Mouse (Mus musculus): Measurements from ENCODE around the gene Gstm7. TPM values are rescaled to one million over a fixed set of nuclear protein-coding genes. Genes with fewer than 3 reads are reported as not detected.
A peak's percentile ranks its signal among the peaks of the same experiment; 100 is the strongest.
"Not testable (repeated sequence)": the region's sequence is repeated elsewhere in the genome, so short reads cannot be mapped to it uniquely, and the experiment has no call there.

The Gstm7 gene
- polyA plus RNA-seq, 1 experiment, result not detected

DNA sequence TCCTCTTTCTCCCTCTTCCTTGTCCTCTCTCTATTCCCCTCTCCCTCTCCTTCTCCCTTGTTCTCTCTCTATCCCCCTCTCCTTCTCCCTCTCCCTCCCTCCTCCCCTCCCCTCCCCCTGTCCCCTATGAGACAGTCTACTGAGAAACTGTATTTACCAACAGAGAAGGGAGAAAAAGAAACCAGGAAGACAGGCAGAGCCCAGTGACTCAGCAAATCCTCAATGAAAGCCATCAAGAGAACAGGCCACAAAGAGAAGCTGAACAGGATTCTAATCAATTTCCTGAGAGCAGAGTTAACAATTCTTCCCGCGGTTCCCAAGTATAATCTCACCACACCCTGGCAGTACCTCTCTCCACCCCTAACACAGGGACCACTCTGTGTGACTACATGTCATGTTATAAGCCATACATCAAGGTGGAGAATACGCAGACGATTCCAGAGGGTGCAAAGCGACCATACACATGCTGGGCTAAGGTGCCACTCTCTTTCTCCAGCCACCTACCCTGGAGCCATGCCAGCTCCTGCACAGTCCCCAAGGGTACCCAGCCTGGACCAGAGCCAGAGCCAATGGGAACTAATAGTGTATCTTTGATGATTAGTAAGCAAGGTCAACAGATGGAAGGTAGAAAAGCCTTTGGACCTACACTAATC, 33.2 kb upstream of the Gstm7 start:
- TF ChIP-seq POLR2A (IDR thresholded peaks at IDR 0.05; ENCODE audit: insufficient read depth, low read depth, low read length), result no peak
- no peak for TF ChIP-seq CTCF (IDR thresholded peaks at IDR 0.05; ENCODE audit: insufficient read depth, low read depth, low read length)
- 59% methylated on average over 5 of the region's 5 CpGs for WGBS
- H3K27ac ChIP-seq (ENCODE audit: insufficient read depth, low read depth, low read length), result no peak overlapping the region

DNA sequence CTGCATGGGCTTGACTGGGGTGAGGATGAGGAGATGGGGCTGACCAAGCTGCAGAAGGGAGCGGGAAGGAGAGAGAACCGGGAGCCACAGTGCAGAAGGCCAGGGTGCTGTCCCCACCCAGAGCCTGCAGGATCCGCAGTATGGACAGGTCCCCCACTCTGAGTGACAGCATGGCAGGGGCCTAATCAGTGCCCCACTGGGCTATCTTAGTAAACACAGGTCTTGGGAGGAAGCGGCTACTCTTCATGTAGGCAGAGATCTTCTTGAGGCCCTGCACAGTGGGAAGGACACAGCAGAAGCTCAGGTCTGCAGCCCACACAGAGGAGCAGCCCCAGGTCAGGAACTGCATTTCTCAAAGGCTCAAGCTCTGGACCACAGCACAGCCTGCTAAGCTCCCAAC, 32.4 kb upstream of the Gstm7 start:
- Histone ChIP-seq H3K4me1 (ENCODE audit: control insufficient read depth, insufficient read depth, low read length) (peaks cover 7% of the 10 kb centered on the region), H3K4me3 (ENCODE audit: insufficient read depth, low read depth, low read length) (no peak overlapping the region), H3K27ac (ENCODE audit: insufficient read depth, low read depth, low read length) (no peak overlapping the region)
- TF ChIP-seq CTCF (IDR thresholded peaks at IDR 0.05; ENCODE audit: insufficient read depth, low read depth, low read length), result no peak
- no peak for TF ChIP-seq POLR2A (IDR thresholded peaks at IDR 0.05; ENCODE audit: insufficient read depth, low read depth, low read length)
- WGBS, result 95% methylated on average over 4 of the region's 4 CpGs

More for the DNA sequence above, 33.2 kb upstream of the Gstm7 start:
- Histone ChIP-seq H3K4me3 (ENCODE audit: insufficient read depth, low read depth, low read length) (no peak overlapping the region), H3K4me1 (ENCODE audit: control insufficient read depth, insufficient read depth, low read length) (peaks cover 7% of the 10 kb centered on the region)

DNA sequence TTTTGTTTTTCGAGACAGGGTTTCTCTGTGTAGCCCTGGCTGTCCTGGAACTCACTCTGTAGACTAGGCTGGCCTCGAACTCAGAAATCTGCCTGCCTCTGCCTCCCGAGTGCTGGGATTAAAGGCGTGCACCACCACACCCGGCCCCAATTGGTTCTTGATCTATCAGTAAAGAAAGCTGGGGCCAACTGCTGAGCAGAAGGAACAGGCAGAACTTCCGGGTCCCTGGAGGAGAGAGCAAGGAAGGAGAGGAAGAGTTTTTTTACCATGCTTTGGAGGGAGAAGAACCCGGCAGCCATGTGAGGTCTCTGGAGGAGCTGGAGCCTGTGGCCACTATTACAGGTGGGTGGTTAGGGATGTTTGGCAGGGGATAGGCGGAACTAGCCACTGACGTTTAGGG, 23.6 kb upstream of the Gstm7 start:
- not testable (repeated sequence) for H3K4me1 ChIP-seq (ENCODE audit: control insufficient read depth, insufficient read depth, low read length); H3K4me3 ChIP-seq (ENCODE audit: insufficient read depth, low read depth, low read length); H3K27ac ChIP-seq (ENCODE audit: insufficient read depth, low read depth, low read length)
- WGBS, result 88% methylated on average over 9 of the region's 9 CpGs

DNA sequence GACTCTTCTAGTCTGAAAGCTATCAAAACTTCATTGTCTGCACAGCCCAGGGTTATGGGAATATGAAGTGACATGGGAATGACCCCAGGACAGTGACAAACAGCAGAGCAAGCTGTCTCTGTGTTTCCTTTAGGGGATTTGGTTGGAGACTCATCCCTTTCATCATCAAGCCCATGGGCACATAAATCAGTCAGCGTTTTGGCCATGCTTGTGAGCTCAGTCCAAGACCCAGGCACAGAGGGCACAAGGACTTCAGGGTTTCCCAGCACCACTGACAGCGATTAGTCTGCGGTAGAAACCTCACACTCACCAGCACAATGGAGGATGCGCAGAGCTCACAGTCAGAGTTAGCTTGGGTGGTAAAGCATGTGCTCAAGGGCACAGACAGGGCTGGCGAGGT, 22.3 kb upstream of the Gstm7 start:
- no peak overlapping the region for H3K4me3 ChIP-seq (ENCODE audit: insufficient read depth, low read depth, low read length)

DNA sequence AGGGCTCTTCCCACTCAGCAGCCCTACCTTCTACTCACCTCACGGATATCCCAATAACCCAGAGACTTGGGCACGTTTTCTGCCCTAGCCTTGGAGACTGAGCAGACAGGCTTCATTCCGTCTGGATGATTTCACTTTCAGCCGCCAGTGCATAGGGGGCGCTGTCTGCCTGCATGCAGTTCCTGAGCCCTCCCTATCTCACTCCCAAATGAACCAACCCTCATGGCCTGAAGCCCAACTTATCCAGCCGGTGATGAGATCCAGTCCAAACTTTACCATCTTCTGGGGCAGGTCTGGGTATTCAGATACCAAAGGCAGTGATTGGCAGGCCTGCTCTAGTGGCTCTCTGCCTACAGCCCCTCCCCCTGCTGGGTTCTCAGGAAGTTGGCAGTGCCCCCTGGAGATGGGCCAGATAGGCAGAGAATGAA, 21.7 kb upstream of the Gstm7 start:
- no peaks in the 10 kb centered on the region for H3K4me1 ChIP-seq (ENCODE audit: control insufficient read depth, insufficient read depth, low read length)
- TF ChIP-seq POLR2A (IDR thresholded peaks at IDR 0.05; ENCODE audit: insufficient read depth, low read depth, low read length) (no peak), CTCF (IDR thresholded peaks at IDR 0.05; ENCODE audit: insufficient read depth, low read depth, low read length) (0 out of 2 replicates have a peak, but pooled peaks have one; percentile 24)
- H3K27ac ChIP-seq (ENCODE audit: insufficient read depth, low read depth, low read length), result no peak overlapping the region
- H3K4me3 ChIP-seq (ENCODE audit: insufficient read depth, low read depth, low read length), result no peak overlapping the region
- WGBS, result 35% methylated on average over 6 of the region's 6 CpGs

More for the DNA sequence above, 22.3 kb upstream of the Gstm7 start:
- WGBS, result 86% methylated on average over 5 of the region's 5 CpGs
- Histone ChIP-seq H3K27ac (ENCODE audit: insufficient read depth, low read depth, low read length) (no peak overlapping the region), H3K4me1 (ENCODE audit: control insufficient read depth, insufficient read depth, low read length) (no peaks in the 10 kb centered on the region)
- TF ChIP-seq POLR2A (IDR thresholded peaks at IDR 0.05; ENCODE audit: insufficient read depth, low read depth, low read length) (no peak), CTCF (IDR thresholded peaks at IDR 0.05; ENCODE audit: insufficient read depth, low read depth, low read length) (no peak)

DNA sequence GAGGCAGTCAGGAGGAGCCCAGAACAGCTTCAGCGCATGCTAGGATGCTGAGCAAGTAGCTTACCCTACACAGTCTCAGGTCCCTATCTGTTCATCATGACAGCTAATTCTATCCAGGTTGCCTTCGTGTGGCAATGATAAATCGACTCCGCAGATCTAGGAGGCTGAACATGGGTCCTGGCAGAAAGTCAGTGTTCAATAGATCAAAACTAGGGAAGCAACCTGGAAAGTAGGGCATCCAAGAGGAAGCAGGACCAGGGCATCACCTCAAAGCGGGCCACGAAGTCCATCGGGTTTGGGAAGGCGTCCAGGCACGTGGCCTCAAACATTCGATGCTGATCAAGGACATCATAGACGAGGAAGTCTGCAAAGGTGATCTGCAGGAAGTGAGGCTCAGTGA, 18.9 kb upstream of the Gstm7 start:
- WGBS, result 93% methylated on average over 11 of the region's 11 CpGs
- no peaks in the 10 kb centered on the region for H3K4me1 ChIP-seq (ENCODE audit: control insufficient read depth, insufficient read depth, low read length)
- no peak overlapping the region for H3K27ac ChIP-seq (ENCODE audit: insufficient read depth, low read depth, low read length)
- H3K4me3 ChIP-seq (ENCODE audit: insufficient read depth, low read depth, low read length), result no peak overlapping the region
- no peak for TF ChIP-seq CTCF (IDR thresholded peaks at IDR 0.05; ENCODE audit: insufficient read depth, low read depth, low read length)
- no peak for TF ChIP-seq POLR2A (IDR thresholded peaks at IDR 0.05; ENCODE audit: insufficient read depth, low read depth, low read length)

DNA sequence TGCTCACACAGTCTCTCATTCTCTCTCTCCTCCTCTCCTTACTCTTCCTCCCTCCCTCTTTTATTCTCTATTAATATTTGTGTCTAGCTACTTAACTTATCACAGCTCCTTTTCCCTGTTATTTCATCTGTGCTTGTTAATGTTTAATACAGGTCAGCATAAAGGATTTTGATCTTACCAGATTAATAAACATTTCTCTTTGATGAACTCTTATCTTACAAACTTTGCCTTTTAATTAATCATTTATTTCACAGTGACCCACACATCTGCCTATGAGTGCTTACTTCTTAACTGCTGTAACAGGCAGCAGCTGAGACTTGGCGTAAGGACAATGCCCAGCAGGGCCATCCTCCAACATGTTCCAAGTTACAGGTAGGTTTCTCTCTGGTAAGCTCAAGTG, 17.8 kb upstream of the Gstm7 start:
- not testable (repeated sequence) for H3K4me3 ChIP-seq (ENCODE audit: insufficient read depth, low read depth, low read length); H3K4me1 ChIP-seq (ENCODE audit: control insufficient read depth, insufficient read depth, low read length); H3K27ac ChIP-seq (ENCODE audit: insufficient read depth, low read depth, low read length)
- WGBS, result 100% methylated on average over 1 of the region's 1 CpGs

DNA sequence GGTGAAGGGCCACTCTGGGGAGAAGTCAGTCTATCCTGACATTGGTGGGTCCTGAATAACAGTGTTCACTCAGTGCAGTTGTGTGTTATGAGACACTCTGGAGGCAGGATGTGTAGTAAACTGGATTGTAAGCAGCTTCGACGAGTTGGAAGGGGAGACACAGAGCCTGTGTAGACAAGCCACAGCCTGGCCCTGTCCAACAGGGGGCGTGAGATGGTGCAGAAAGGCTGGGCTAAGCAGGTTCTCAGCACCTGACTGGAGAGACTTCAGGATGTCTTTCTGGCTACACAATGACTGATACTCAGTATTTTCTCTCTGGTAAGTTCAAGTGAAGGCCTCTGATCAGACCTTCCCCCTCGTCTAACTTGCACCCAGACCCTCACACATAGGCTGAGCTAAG, 14.1 kb upstream of the Gstm7 start:
- Histone ChIP-seq H3K27ac (ENCODE audit: insufficient read depth, low read depth, low read length) (no peak overlapping the region), H3K4me1 (ENCODE audit: control insufficient read depth, insufficient read depth, low read length) (no peaks in the 10 kb centered on the region), H3K4me3 (ENCODE audit: insufficient read depth, low read depth, low read length) (no peak overlapping the region)
- 75% methylated on average over 4 of the region's 4 CpGs for WGBS
- TF ChIP-seq POLR2A (IDR thresholded peaks at IDR 0.05; ENCODE audit: insufficient read depth, low read depth, low read length) (no peak), CTCF (IDR thresholded peaks at IDR 0.05; ENCODE audit: insufficient read depth, low read depth, low read length) (no peak)

DNA sequence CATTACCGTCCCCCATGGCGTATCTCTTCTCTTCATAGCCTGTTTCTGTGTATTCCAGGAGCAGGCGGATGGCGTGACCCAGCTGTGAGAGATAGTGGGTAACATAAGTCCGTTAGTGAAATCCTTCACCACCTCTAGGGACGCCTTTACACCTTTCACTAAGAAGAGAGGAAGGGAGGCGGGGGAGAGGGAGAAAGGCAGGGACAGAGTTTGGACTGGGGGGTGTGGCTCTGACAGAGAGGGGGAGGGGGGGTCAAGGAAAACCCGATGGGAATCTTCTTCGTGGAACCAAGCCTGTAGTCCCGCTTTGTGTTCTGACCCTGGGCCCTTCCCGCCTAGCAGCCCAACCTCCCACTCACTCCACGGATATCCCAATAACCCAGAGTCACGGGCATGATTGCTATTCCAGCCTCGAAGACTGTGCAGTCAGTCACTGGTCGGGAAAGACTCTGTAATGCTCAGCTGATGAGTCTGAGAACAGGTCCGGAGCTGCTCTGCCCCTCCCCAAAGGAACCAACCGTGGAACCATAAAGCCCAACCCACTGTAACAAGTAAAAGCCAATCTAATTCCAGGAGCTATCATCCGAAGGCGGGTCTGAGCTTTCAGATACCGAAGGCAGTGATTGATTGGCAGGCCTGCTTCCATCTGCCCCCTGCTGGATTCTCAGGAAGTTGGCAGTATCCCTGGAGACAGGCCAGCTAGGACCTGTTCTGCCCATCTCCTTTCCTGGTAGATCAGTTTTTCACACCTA, 11.8 kb upstream of the Gstm7 start, which contains the start of gene Gstm6:
TSS of gene Gstm6 (minus strand) at position 511 of the 752 bp plus-strand sequence.
- Histone ChIP-seq H3K4me3 (ENCODE audit: insufficient read depth, low read depth, low read length) (no peak within 1 kb of the TSS), H3K4me1 (ENCODE audit: control insufficient read depth, insufficient read depth, low read length) (peaks cover 9% of the 10 kb centered on the region), H3K27ac (ENCODE audit: insufficient read depth, low read depth, low read length) (no peak within 1 kb of the TSS)
- TF ChIP-seq POLR2A (IDR thresholded peaks at IDR 0.05; ENCODE audit: insufficient read depth, low read depth, low read length), result no peak
- no peak for TF ChIP-seq CTCF (IDR thresholded peaks at IDR 0.05; ENCODE audit: insufficient read depth, low read depth, low read length)
- 49% methylated on average over 20 of the region's 20 CpGs for WGBS

All from olfactory bulb, adult 2 months (tissue).